Mouse (Mus musculus) forebrain, embryonic 10.5 days (tissue): ENCODE measurements around the gene Mblac2. TPM values are rescaled to one million over a fixed set of nuclear protein-coding genes. Genes with fewer than 3 reads are reported as not detected.

Experiments
- DNase-seq: peaks from one replicate; pipeline ENCODE4 v3.0.0-alpha.2; 2017; ENCODE audit warnings: low spot score; ENCODE audit errors: extremely low spot score
- H3K27ac ChIP-seq: fragments of 300-500 bp; sonication (generic); 2 replicates; pipeline ENCODE4 v1.5.1; 2016; ENCODE audit warnings: mild to moderate bottlenecking
- H3K27me3 ChIP-seq: fragments of 300-500 bp; sonication (generic); 2 replicates; pipeline ENCODE4 v1.6.1; 2016; ENCODE audit warnings: mild to moderate bottlenecking; ENCODE audit not compliant: poor library complexity, severe bottlenecking
- H3K36me3 ChIP-seq: fragments of 300-500 bp; sonication (generic); replicated peaks from 2 replicates; pipeline ENCODE4 v1.6.1; 2016; ENCODE audit warnings: mild to moderate bottlenecking, moderate library complexity
- H3K4me1 ChIP-seq: fragments of 300-500 bp; sonication (generic); 2 replicates; pipeline ENCODE4 v1.6.1; 2016
- H3K4me3 ChIP-seq: fragments of 300-500 bp; sonication (generic); 2 replicates; pipeline ENCODE4 v1.5.1; 2016; ENCODE audit warnings: mild to moderate bottlenecking, moderate library complexity
- H3K9me3 ChIP-seq: fragments of 300-500 bp; sonication (generic); 2 replicates; pipeline ENCODE4 v1.6.1; 2016; ENCODE audit warnings: mild to moderate bottlenecking, moderate library complexity
- WGBS: fragments of 180-500 bp; shearing (Covaris S2); methylation state at CpG from one replicate; pipeline ENCODE4 v1.1.7; 2016; 5-methylcytosine and 5-hydroxymethylcytosine counted together
- polyA plus RNA-seq: library from polyadenylated mRNA; unstranded; fragments of >200 nt; fragmentation: Nextera tagmentation; extraction: Ambion mirVana; gene quantifications from 2 replicates; pipeline ENCODE4 v1.2.1, GENCODE M21; 2016

The Mblac2 gene
- polyA plus RNA-seq, 1 experiment from 2014 or later: 3.5 TPM

- Histone ChIP-seq H3K9me3 (no peaks in the 10 kb centered on the region), H3K27ac (no peak overlapping the region), H3K36me3 (no peaks in the 10 kb centered on the region), H3K4me1 (no peaks in the 10 kb centered on the region), H3K4me3 (no peak overlapping the region), H3K27me3 (no peaks in the 10 kb centered on the region)
- no peak for DNase-seq
These were observed 43.7 kb downstream of the Mblac2 start for GRCm38 (mm10) chr13:81754878-81755277.

GRCm38 (mm10) chr13:81755324-81755723 lies 44.2 kb downstream of the Mblac2 start:
- H3K27ac ChIP-seq: no peak overlapping the region
- H3K9me3 ChIP-seq: no peaks in the 10 kb centered on the region
- no peaks in the 10 kb centered on the region for H3K4me1 ChIP-seq
- no peak for DNase-seq
- H3K27me3 ChIP-seq: no peaks in the 10 kb centered on the region
- H3K4me3 ChIP-seq: no peak overlapping the region
- H3K36me3 ChIP-seq: no peaks in the 10 kb centered on the region
- 97% methylated on average over 1 of the region's 1 CpGs for WGBS

DNA sequence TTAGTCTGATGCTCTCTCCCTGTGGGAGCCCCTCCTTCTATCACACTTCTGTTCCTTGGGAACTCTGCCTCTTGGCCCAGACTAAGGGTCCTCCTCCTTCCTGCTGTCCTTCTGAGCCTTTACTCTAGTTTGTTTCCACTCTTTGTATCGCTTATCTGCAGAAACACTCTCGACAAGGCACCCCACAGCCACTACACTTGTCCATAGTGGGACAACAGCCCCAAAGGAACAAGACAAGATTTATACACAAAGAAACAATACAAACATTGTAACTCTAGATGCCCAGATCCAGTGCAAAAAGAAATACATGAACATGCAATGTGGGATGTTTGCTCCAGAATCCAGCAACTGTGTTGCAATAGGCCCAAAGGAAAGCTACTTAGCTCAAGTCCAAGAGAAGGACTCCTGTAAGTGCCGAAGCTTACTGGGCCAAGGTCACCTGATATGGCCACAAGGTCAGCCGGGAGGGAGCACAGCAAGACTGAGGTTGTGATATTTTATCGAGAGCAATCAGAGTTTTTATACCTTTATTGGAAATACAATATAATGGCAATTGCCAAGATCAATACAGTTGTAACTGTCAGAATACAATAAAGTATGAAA lies 46.0 kb downstream of the Mblac2 start:
- no peak for DNase-seq
- Histone ChIP-seq H3K27me3 (no peaks in the 10 kb centered on the region), H3K36me3 (no peaks in the 10 kb centered on the region), H3K4me3 (no peak overlapping the region), H3K27ac (no peak overlapping the region), H3K9me3 (no peaks in the 10 kb centered on the region), H3K4me1 (no peaks in the 10 kb centered on the region)
- WGBS: 93% methylated on average over 5 of the region's 5 CpGs

- Histone ChIP-seq H3K27ac (no peak overlapping the region), H3K36me3 (no peaks in the 10 kb centered on the region), H3K4me1 (peaks cover 4% of the 10 kb centered on the region; the same call in 1 of the 2 replicates), H3K27me3 (no peaks in the 10 kb centered on the region), H3K4me3 (no peak overlapping the region), H3K9me3 (no peaks in the 10 kb centered on the region)
- peak; percentile 31 for DNase-seq
- 30% methylated on average over 3 of the region's 3 CpGs for WGBS
These were observed 49.2 kb downstream of the Mblac2 start for GRCm38 (mm10) chr13:81760379-81760778.

- Histone ChIP-seq H3K9me3 (no peaks in the 10 kb centered on the region), H3K36me3 (no peaks in the 10 kb centered on the region), H3K27ac (no peak overlapping the region), H3K27me3 (no peaks in the 10 kb centered on the region), H3K4me1 (peaks cover 4% of the 10 kb centered on the region; the same call in 1 of the 2 replicates), H3K4me3 (no peak overlapping the region)
- WGBS: 32% methylated on average over 14 of the region's 14 CpGs
- peak; percentile 28 for DNase-seq
These were observed 50.5 kb downstream of the Mblac2 start for GRCm38 (mm10) chr13:81761566-81762186.

GRCm38 (mm10) chr13:81764173-81764572 lies 53.0 kb downstream of the Mblac2 start:
- no peaks in the 10 kb centered on the region for H3K36me3 ChIP-seq
- peaks cover 4% of the 10 kb centered on the region; the same call in 1 of the 2 replicates for H3K4me1 ChIP-seq
- DNase-seq: no peak
- H3K27me3 ChIP-seq: no peaks in the 10 kb centered on the region
- WGBS: 91% methylated on average over 5 of the region's 5 CpGs
- H3K4me3 ChIP-seq: no peak overlapping the region
- H3K9me3 ChIP-seq: 0 out of 2 replicates have a peak, but pooled peaks cover 9% of the 10 kb centered on the region
- no peak overlapping the region for H3K27ac ChIP-seq

DNA sequence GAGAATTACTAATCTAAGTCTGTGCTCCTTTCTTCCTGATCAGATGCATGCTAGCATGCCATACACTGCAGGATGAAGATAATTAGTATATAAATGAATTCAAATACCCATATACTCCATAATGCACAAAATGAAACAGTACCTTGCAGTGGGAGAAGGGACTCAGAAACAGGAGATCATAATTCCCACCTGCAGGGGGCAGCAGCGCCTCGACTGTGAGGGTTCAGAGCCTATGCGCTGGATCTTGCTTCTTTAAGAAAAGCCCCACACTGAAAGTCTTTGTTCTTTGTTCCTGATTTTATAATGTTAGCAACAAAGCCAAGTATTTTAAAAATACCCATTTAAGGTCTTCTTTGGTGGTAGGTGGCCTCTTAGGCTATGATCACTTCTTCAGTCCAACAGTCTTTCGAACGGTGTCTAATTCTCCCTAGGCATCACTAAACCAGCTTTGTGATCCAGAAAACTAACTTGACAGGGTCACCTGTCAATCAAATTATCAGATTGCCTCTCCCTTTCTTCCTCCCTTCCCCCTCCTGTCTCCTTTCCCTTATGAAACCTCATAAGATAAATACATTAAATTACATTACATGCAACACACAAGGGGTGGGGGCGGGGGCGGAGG lies 56.0 kb downstream of the Mblac2 start:
- Histone ChIP-seq H3K27me3 (no peaks in the 10 kb centered on the region), H3K27ac (no peak overlapping the region), H3K36me3 (no peaks in the 10 kb centered on the region), H3K4me1 (peaks cover 4% of the 10 kb centered on the region; the same call in 1 of the 2 replicates), H3K4me3 (no peak overlapping the region), H3K9me3 (0 out of 2 replicates have a peak, but pooled peaks cover 9% of the 10 kb centered on the region)
- WGBS: 88% methylated on average over 7 of the region's 7 CpGs
- peak; percentile 28 for DNase-seq

DNA sequence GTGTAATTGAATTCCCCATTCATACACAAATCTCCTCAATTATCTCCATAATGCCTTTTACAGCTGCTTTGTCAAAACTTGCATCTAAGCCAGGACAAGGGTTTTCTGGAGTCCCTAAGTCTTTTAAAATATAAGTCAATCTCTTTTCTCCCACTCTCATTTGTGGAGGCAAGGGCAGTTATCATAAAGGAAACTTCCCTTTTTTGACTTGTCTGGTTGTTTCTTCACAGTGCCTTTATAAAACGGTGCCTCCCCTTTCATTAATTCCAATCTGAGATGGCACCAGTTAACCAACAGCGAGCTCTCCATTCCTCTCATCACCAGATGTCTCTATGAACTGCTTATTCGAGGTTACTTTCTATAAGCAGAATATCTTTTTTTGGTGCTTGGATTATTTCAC lies 65.1 kb downstream of the Mblac2 start:
- Histone ChIP-seq H3K9me3 (no peaks in the 10 kb centered on the region), H3K27ac (no peak overlapping the region), H3K27me3 (no peaks in the 10 kb centered on the region), H3K4me3 (no peak overlapping the region), H3K4me1 (no peaks in the 10 kb centered on the region), H3K36me3 (no peaks in the 10 kb centered on the region)
- WGBS: 88% methylated on average over 3 of the region's 3 CpGs
- no peak for DNase-seq

DNA sequence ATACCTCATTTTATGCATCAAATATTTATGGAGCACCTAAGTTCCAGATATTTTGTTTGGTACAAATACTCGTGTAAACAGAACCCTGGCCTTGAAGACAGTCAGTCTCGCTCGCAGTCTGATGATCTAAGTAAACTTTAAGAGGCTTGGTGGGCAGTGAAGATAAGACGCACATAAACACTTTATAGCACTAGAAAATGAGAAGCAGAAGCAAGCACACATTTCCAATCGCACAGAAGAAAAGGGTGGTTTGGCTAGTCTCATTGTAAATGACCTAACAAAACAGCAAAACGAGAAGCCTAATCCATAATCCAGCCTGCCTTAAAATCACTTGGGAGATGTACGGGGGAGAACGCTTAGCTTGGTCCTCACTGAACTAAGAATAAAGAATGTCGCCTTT lies 71.3 kb downstream of the Mblac2 start:
- Histone ChIP-seq H3K4me3 (peak overlapping the region; percentile 65), H3K9me3 (no peaks in the 10 kb centered on the region), H3K36me3 (peaks cover 9% of the 10 kb centered on the region), H3K4me1 (peaks cover 31% of the 10 kb centered on the region), H3K27me3 (no peaks in the 10 kb centered on the region), H3K27ac (peak overlapping the region; percentile 97)
- WGBS: 57% methylated on average over 9 of the region's 9 CpGs
- DNase-seq: no peak

DNA sequence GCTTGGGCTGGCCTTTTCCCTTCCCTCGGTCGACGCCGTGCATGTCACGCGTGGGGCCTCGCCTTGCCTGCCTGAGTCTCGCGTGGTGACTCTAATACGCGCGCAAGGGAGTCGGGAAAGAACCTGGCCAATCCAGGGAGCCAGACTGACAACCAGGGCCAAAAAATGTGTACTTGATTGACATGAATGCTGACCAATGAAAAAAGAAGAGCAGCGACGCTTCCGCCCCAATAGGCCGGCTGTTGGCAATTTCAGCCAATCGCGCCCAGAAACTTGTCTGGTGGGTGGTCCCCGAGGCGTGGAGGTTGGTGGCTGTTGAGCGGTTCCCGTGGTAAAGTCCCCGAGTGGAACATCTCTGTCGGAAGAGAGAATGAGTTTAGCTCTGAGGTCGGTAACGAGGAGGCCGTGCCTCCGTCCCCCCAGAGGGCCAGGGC lies 71.8 kb downstream of the Mblac2 start, which contains the start of gene Cetn3:
Gene Cetn3, plus strand, starts transcription at position 107 of the 434 bp plus-strand sequence.
- Histone ChIP-seq H3K4me3 (peak within 1 kb of the TSS; percentile 65), H3K36me3 (peaks cover 13% of the 10 kb centered on the region), H3K9me3 (no peaks in the 10 kb centered on the region), H3K27ac (peak within 1 kb of the TSS; percentile 97), H3K27me3 (no peaks in the 10 kb centered on the region), H3K4me1 (peaks cover 31% of the 10 kb centered on the region)
- WGBS: 0% methylated on average over 29 of the region's 29 CpGs
- peak; percentile 91 for DNase-seq

GRCm38 (mm10) chr13:81783405-81784342 lies 72.5 kb downstream of the Mblac2 start:
- DNase-seq: peak; percentile 97
- H3K27me3 ChIP-seq: no peaks in the 10 kb centered on the region
- H3K4me1 ChIP-seq: peaks cover 31% of the 10 kb centered on the region
- peaks cover 20% of the 10 kb centered on the region for H3K36me3 ChIP-seq
- peak overlapping the region; percentile 97 for H3K27ac ChIP-seq
- under 1% methylated on average over 62 of the region's 62 CpGs for WGBS
- peak overlapping the region; percentile 65 for H3K4me3 ChIP-seq
- H3K9me3 ChIP-seq: no peaks in the 10 kb centered on the region

DNA sequence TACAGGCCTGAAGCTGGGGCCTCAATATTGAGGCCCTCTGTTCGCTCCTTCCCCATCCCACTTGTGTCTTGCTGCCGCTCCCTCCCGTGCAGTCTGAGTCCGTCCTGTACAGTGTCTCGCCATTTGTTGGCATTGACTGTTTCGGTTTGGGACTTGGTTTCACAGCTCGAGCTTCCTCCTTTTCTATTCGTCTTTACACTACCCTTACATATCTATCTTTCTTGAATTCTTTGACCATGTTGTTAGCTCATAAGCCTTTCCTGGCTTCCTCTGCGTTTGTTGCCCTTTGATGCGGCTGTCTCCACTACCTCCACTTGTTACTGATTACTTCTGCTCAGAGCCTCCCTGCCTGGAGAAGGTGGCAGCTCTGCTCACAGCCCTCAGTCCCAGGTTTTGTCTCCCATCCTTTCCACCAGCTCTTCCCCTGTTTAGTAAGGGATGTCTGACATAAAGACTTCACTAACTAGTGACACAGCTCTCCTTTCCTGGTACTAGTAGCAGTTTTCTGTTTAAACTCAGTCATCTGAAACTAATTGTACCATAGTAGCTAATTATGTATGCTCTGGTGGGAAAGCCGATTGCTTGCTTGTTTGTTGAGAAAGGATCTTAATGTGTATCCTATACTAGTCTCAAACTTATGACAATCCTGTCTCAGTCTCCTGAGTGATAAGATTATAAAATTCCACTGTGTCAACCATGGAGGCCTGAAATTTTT lies 74.8 kb downstream of the Mblac2 start:
- H3K9me3 ChIP-seq: no peaks in the 10 kb centered on the region
- peak overlapping the region; percentile 29; the same call in 1 of the 2 replicates for H3K4me3 ChIP-seq
- peak overlapping the region; percentile 74 for H3K27ac ChIP-seq
- 60% methylated on average over 11 of the region's 11 CpGs for WGBS
- no peaks in the 10 kb centered on the region for H3K27me3 ChIP-seq
- DNase-seq: no peak
- H3K4me1 ChIP-seq: peaks cover 31% of the 10 kb centered on the region
- peaks cover 39% of the 10 kb centered on the region for H3K36me3 ChIP-seq
